Mouse (Mus musculus): ENCODE results near the gene Rab6a.
"Not testable (repeated sequence)": the region's sequence is repeated elsewhere in the genome, so short reads cannot be mapped to it uniquely, and the experiment has no call there.

The Rab6a gene

GRCm38 (mm10) chr7:100607214-100608129, at the start of gene Rab6a:
TSS of gene Rab6a (plus strand) at chr7:100607410.
- DNase-seq (ENCODE audit: low spot score), result peak; percentile 97

- DNase-seq (ENCODE audit: low spot score), result no peak
Observed at GRCm38 (mm10) chr7:100559331-100559730, 47.9 kb upstream of the Rab6a start.

- no peak for DNase-seq (ENCODE audit: low spot score)
Observed at GRCm38 (mm10) chr7:100561861-100562587, 45.2 kb upstream of the Rab6a start.

- DNase-seq (ENCODE audit: low spot score), result not testable (repeated sequence)
Observed at GRCm38 (mm10) chr7:100567238-100567637, 40.0 kb upstream of the Rab6a start.

GRCm38 (mm10) chr7:100569907-100570306, 37.3 kb upstream of the Rab6a start:
- DNase-seq (ENCODE audit: low spot score), result no peak

- no peak for DNase-seq (ENCODE audit: low spot score)
Observed at GRCm38 (mm10) chr7:100570930-100571715, 36.1 kb upstream of the Rab6a start.

- DNase-seq (ENCODE audit: low spot score), result no peak
Observed at GRCm38 (mm10) chr7:100572061-100572460, 35.1 kb upstream of the Rab6a start.

- DNase-seq (ENCODE audit: low spot score), result no peak
Observed at GRCm38 (mm10) chr7:100572704-100573103, 34.5 kb upstream of the Rab6a start.

GRCm38 (mm10) chr7:100578794-100579193, 28.4 kb upstream of the Rab6a start:
- no peak for DNase-seq (ENCODE audit: low spot score)

GRCm38 (mm10) chr7:100582235-100582634, 25.0 kb upstream of the Rab6a start:
- DNase-seq (ENCODE audit: low spot score), result no peak

GRCm38 (mm10) chr7:100582727-100583236, 24.4 kb upstream of the Rab6a start:
- peak; percentile 77 for DNase-seq (ENCODE audit: low spot score)

- DNase-seq (ENCODE audit: low spot score), result no peak
Observed at GRCm38 (mm10) chr7:100589816-100590215, 17.4 kb upstream of the Rab6a start.

- DNase-seq (ENCODE audit: low spot score), result no peak
Observed at GRCm38 (mm10) chr7:100590504-100590844, 16.7 kb upstream of the Rab6a start.

- peak; percentile 73 for DNase-seq (ENCODE audit: low spot score)
Observed at GRCm38 (mm10) chr7:100590845-100591521, 16.2 kb upstream of the Rab6a start.

GRCm38 (mm10) chr7:100591522-100591852, 15.7 kb upstream of the Rab6a start:
- no peak for DNase-seq (ENCODE audit: low spot score)

- DNase-seq (ENCODE audit: low spot score), result no peak
Observed at GRCm38 (mm10) chr7:100593349-100593748, 13.9 kb upstream of the Rab6a start.

GRCm38 (mm10) chr7:100600211-100600610, 7.0 kb upstream of the Rab6a start:
- DNase-seq (ENCODE audit: low spot score), result peak; percentile 30

GRCm38 (mm10) chr7:100608130-100608741, 1.0 kb downstream of the Rab6a start, which contains the start of gene Mrpl48:
TSS of gene Mrpl48 (minus strand) at chr7:100608301.
- peak; percentile 52 for DNase-seq (ENCODE audit: low spot score)

GRCm38 (mm10) chr7:100608910-100609309, 1.7 kb downstream of the Rab6a start:
- no peak for DNase-seq (ENCODE audit: low spot score)

- no peak for DNase-seq (ENCODE audit: low spot score)
Observed at GRCm38 (mm10) chr7:100616121-100616857, 9.1 kb downstream of the Rab6a start.
